Mouse (Mus musculus): Measurements from ENCODE around the gene Elovl3.

GRCm38 (mm10) chr19:46119458-46119857 lies 12.2 kb upstream of the Elovl3 start:
- TF ChIP-seq USF1 (IDR thresholded peaks at IDR 0.05; ENCODE audit: low read depth) = no peak
- TF ChIP-seq MYOG (IDR thresholded peaks at IDR 0.05; ENCODE audit: control insufficient read depth, extremely low read depth, insufficient read length) = no peak
- no peak for TF ChIP-seq CTCF (IDR thresholded peaks at IDR 0.05; ENCODE audit: control insufficient read depth, insufficient read depth, insufficient read length)
- TF ChIP-seq MAX (IDR thresholded peaks at IDR 0.05) = no peak
- no peak for TF ChIP-seq MYOD1 (IDR thresholded peaks at IDR 0.05; ENCODE audit: control insufficient read depth, insufficient read length, low read depth)
- TF ChIP-seq CEBPB (IDR thresholded peaks at IDR 0.05; ENCODE audit: low read depth) = no peak
- no peak for TF ChIP-seq FOSL1 (IDR thresholded peaks at IDR 0.05; ENCODE audit: insufficient read depth, low read length, poor library complexity, severe bottlenecking)

Data from C2C12 (cell line).